Mouse (Mus musculus): Measurements from ENCODE around the gene Wfs1.
A peak's percentile ranks its signal among the peaks of the same experiment; 100 is the strongest.
"Not testable (repeated sequence)": the region's sequence is repeated elsewhere in the genome, so short reads cannot be mapped to it uniquely, and the experiment has no call there.

Gene Wfs1

GRCm38 (mm10) chr5:36988781-36989624 is at the start of gene Wfs1:
Gene Wfs1 (minus strand): TSS chr5:36989205.
- DNase-seq (ENCODE audit: low spot score), result peak; percentile 99

- no peak for DNase-seq (ENCODE audit: low spot score)
Observed at GRCm38 (mm10) chr5:37036884-37037283, 47.9 kb upstream of the Wfs1 start.

- DNase-seq (ENCODE audit: low spot score), result no peak
Observed at GRCm38 (mm10) chr5:37035896-37036295, 46.9 kb upstream of the Wfs1 start.

GRCm38 (mm10) chr5:37035192-37035591 is 46.2 kb upstream of the Wfs1 start:
- no peak for DNase-seq (ENCODE audit: low spot score)

GRCm38 (mm10) chr5:37030753-37031152 is 41.7 kb upstream of the Wfs1 start:
- no peak for DNase-seq (ENCODE audit: low spot score)

- DNase-seq (ENCODE audit: low spot score), result no peak
Observed at GRCm38 (mm10) chr5:37029326-37029905, 40.4 kb upstream of the Wfs1 start.

GRCm38 (mm10) chr5:37028486-37029311 is 39.7 kb upstream of the Wfs1 start:
- no peak for DNase-seq (ENCODE audit: low spot score)

GRCm38 (mm10) chr5:37028104-37028485 is 39.1 kb upstream of the Wfs1 start:
- DNase-seq (ENCODE audit: low spot score), result peak; percentile 37

- no peak for DNase-seq (ENCODE audit: low spot score)
Observed at GRCm38 (mm10) chr5:37027701-37028100, 38.7 kb upstream of the Wfs1 start.

GRCm38 (mm10) chr5:37017222-37017621 is 28.2 kb upstream of the Wfs1 start:
- DNase-seq (ENCODE audit: low spot score), result no peak

GRCm38 (mm10) chr5:37015612-37016310 is 26.8 kb upstream of the Wfs1 start:
- no peak for DNase-seq (ENCODE audit: low spot score)

- no peak for DNase-seq (ENCODE audit: low spot score)
Observed at GRCm38 (mm10) chr5:37010666-37011317, 21.8 kb upstream of the Wfs1 start.

- not testable (repeated sequence) for DNase-seq (ENCODE audit: low spot score)
Observed at GRCm38 (mm10) chr5:37009761-37010160, 20.8 kb upstream of the Wfs1 start.

- DNase-seq (ENCODE audit: low spot score), result no peak
Observed at GRCm38 (mm10) chr5:37002001-37002400, 13.0 kb upstream of the Wfs1 start.

GRCm38 (mm10) chr5:37001002-37001401 is 12.0 kb upstream of the Wfs1 start:
- DNase-seq (ENCODE audit: low spot score), result no peak

- DNase-seq (ENCODE audit: low spot score), result no peak
Observed at GRCm38 (mm10) chr5:36997996-36998395, 9.0 kb upstream of the Wfs1 start.

GRCm38 (mm10) chr5:36996410-36996809 is 7.4 kb upstream of the Wfs1 start:
- no peak for DNase-seq (ENCODE audit: low spot score)

- no peak for DNase-seq (ENCODE audit: low spot score)
Observed at GRCm38 (mm10) chr5:36990631-36991350, 1.8 kb upstream of the Wfs1 start.

- DNase-seq (ENCODE audit: low spot score), result no peak
Observed at GRCm38 (mm10) chr5:36990196-36990595, 1.2 kb upstream of the Wfs1 start.

- DNase-seq (ENCODE audit: low spot score), result no peak
Observed at GRCm38 (mm10) chr5:36989625-36989977, 596 bp upstream of the Wfs1 start.
